Mouse (Mus musculus) cerebellum, adult 9-11 months (tissue): ENCODE results near the gene Gm21750.
"Not testable (repeated sequence)": the region's sequence is repeated elsewhere in the genome, so short reads cannot be mapped to it uniquely, and the experiment has no call there.

Source experiments
- DNase-seq: peaks from one replicate; pipeline ENCODE4 v3.0.0; 2022

Gm21750 gene

GRCm38 (mm10) chr14:73660925-73661324 is at the start of gene Gm21750:
TSS of gene Gm21750 (plus strand) at chr14:73661225.
- DNase-seq = not testable (repeated sequence)

- DNase-seq = not testable (repeated sequence)
These were observed 46.1 kb upstream of the Gm21750 start for GRCm38 (mm10) chr14:73614961-73615360.

GRCm38 (mm10) chr14:73620880-73621279 is 40.1 kb upstream of the Gm21750 start:
- DNase-seq = no peak

GRCm38 (mm10) chr14:73622988-73623387 is 38.0 kb upstream of the Gm21750 start:
- no peak for DNase-seq

GRCm38 (mm10) chr14:73625469-73625868 is 35.6 kb upstream of the Gm21750 start:
- no peak for DNase-seq

- no peak for DNase-seq
These were observed 29.5 kb upstream of the Gm21750 start for GRCm38 (mm10) chr14:73631511-73631910.

- DNase-seq = peak; percentile 56
These were observed 28.3 kb upstream of the Gm21750 start for GRCm38 (mm10) chr14:73632648-73633263.

- no peak for DNase-seq
These were observed 26.7 kb upstream of the Gm21750 start for GRCm38 (mm10) chr14:73634356-73634755.

GRCm38 (mm10) chr14:73637460-73637859 is 23.6 kb upstream of the Gm21750 start:
- DNase-seq = no peak

- no peak for DNase-seq
These were observed 10.8 kb upstream of the Gm21750 start for GRCm38 (mm10) chr14:73650179-73650578.

GRCm38 (mm10) chr14:73670091-73670490 is 9.1 kb downstream of the Gm21750 start:
- DNase-seq = no peak

- DNase-seq = no peak
These were observed 26.7 kb downstream of the Gm21750 start for GRCm38 (mm10) chr14:73687726-73688125.

- DNase-seq = no peak
These were observed 27.4 kb downstream of the Gm21750 start for GRCm38 (mm10) chr14:73688427-73688826.

GRCm38 (mm10) chr14:73700256-73700655 is 39.2 kb downstream of the Gm21750 start:
- DNase-seq = no peak

GRCm38 (mm10) chr14:73709412-73710110 is 48.5 kb downstream of the Gm21750 start:
- no peak for DNase-seq
